Comparison of ENCODE assay signal across 9 mouse cellular contexts in genomic region chr2:113980664-113981063, GRCm38 (mm10). TPM values are rescaled to one million over a fixed set of nuclear protein-coding genes. Genes with fewer than 3 reads are reported as not detected.
DNase-seq lines count a peak whose midpoint lies in the region; ATAC-seq and TF ChIP-seq lines count a peak whose summit lies in the region.
"Had no signal": no experiment of that assay in that cellular context is flagged by ENCODE, and none has a peak within 500 bp of the region (broad histone marks: within the 10 kb centered on the region; RNA-seq: fewer than 3 reads in every experiment).

No protein-coding gene starts in this region.

- H3K4me3 ChIP-seq in hindbrain, embryonic 15.5 days = no peak overlapping the region
- no peak overlapping the region for H3K4me3 ChIP-seq in hindbrain, embryonic 12.5 days
- no peak overlapping the region for H3K4me3 ChIP-seq in embryonic facial prominence, embryonic 11.5 days (ENCODE audit: low read depth, low read length)
- no peak overlapping the region for H3K4me3 ChIP-seq in heart, adult 2 months
- H3K4me3 ChIP-seq in midbrain, embryonic 11.5 days (ENCODE audit: low read depth, low read length) = no peak overlapping the region
- no peak overlapping the region for H3K4me3 ChIP-seq in lung, adult 2 months (replicated peaks; ENCODE audit: extremely low read depth, low read depth, low read length)

- TF ChIP-seq POLR2A in heart, adult 2 months (IDR thresholded peaks at IDR 0.05; ENCODE audit: insufficient read depth, low read depth, low read length) = peak; percentile 82
- no peak for TF ChIP-seq POLR2A in lung, adult 2 months (IDR thresholded peaks at IDR 0.05; ENCODE audit: borderline replicate concordance, extremely low read depth, low read depth, low read length)

- 55% methylated on average over 8 of the region's 8 CpGs for WGBS in hindbrain, embryonic 15.5 days
- WGBS in hindbrain, embryonic 12.5 days = 61% methylated on average over 8 of the region's 8 CpGs
- 62% methylated on average over 8 of the region's 8 CpGs for WGBS in embryonic facial prominence, embryonic 11.5 days
- WGBS in heart, adult 2 months = 39% methylated on average over 8 of the region's 8 CpGs
- 32% methylated on average over 8 of the region's 8 CpGs for WGBS in midbrain, embryonic 11.5 days
- WGBS in lung, adult 2 months = 35% methylated on average over 8 of the region's 8 CpGs

- no peaks in the 10 kb centered on the region for H3K36me3 ChIP-seq in hindbrain, embryonic 15.5 days
- no peaks in the 10 kb centered on the region for H3K36me3 ChIP-seq in hindbrain, embryonic 12.5 days
- no peaks in the 10 kb centered on the region for H3K36me3 ChIP-seq in embryonic facial prominence, embryonic 11.5 days (replicated peaks; ENCODE audit: control insufficient read depth, insufficient read depth, low read depth, low read length)
- H3K36me3 ChIP-seq in heart, adult 2 months (ENCODE audit: control insufficient read depth, insufficient read depth, low read length) = no peaks in the 10 kb centered on the region
- H3K36me3 ChIP-seq in midbrain, embryonic 11.5 days (ENCODE audit: control insufficient read depth, insufficient read depth, low read length) = no peaks in the 10 kb centered on the region

- no peak overlapping the region for H3K9ac ChIP-seq in hindbrain, embryonic 15.5 days
- H3K9ac ChIP-seq in hindbrain, embryonic 12.5 days = no peak overlapping the region
- H3K9ac ChIP-seq in embryonic facial prominence, embryonic 11.5 days (replicated peaks; ENCODE audit: low read length) = no peak overlapping the region
- no peak overlapping the region; the same call in 1 of the 2 replicates for H3K9ac ChIP-seq in heart, adult 2 months (ENCODE audit: low read depth, low read length)
- H3K9ac ChIP-seq in midbrain, embryonic 11.5 days (ENCODE audit: low read length) = no peak overlapping the region

- no peaks in the 10 kb centered on the region for H3K4me1 ChIP-seq in hindbrain, embryonic 15.5 days (replicated peaks)
- H3K4me1 ChIP-seq in hindbrain, embryonic 12.5 days = 0 out of 2 replicates have a peak, but pooled peaks cover 3% of the 10 kb centered on the region
- no peaks in the 10 kb centered on the region for H3K4me1 ChIP-seq in embryonic facial prominence, embryonic 11.5 days (ENCODE audit: control insufficient read depth, insufficient read depth, low read length)
- no peaks in the 10 kb centered on the region; the same call in none of the 2 replicates for H3K4me1 ChIP-seq in heart, adult 2 months (ENCODE audit: control insufficient read depth, insufficient read depth, low read length)
- peaks cover 4% of the 10 kb centered on the region; the same call in 1 of the 2 replicates for H3K4me1 ChIP-seq in midbrain, embryonic 11.5 days (ENCODE audit: control insufficient read depth, insufficient read depth, low read length)
- H3K4me1 ChIP-seq in lung, adult 2 months (ENCODE audit: control insufficient read depth, insufficient read depth, low read length) = no peaks in the 10 kb centered on the region

- DNase-seq in embryonic facial prominence, embryonic 11.5 days (ENCODE audit: low spot score) = no peak
- DNase-seq in heart, adult 2 months = peak; percentile 57 to 82
- no peak for DNase-seq in midbrain, embryonic 11.5 days (ENCODE audit: low spot score, missing footprints)
- DNase-seq in lung, adult 2 months = no peak
- DNase-seq in urinary bladder, adult 2 months (ENCODE audit: low spot score) = no peak
- no peak for DNase-seq in layer of hippocampus, adult 8-10 months (ENCODE audit: low spot score in 2 of 2)

- no peaks in the 10 kb centered on the region for H3K79me2 ChIP-seq in heart, adult 2 months (replicated peaks; ENCODE audit: control insufficient read depth, insufficient read depth, low read length)

- ATAC-seq in hindbrain, embryonic 15.5 days (ENCODE audit: low FRiP score, low read depth) = peak; percentile 48; the same call in 1 of the 2 replicates
- no peak for ATAC-seq in hindbrain, embryonic 12.5 days (ENCODE audit: low FRiP score)
- ATAC-seq in embryonic facial prominence, embryonic 11.5 days (replicated peaks; ENCODE audit: insufficient number of reproducible peaks, low FRiP score, low TSS enrichment, low read depth) = peak; percentile 56; the same call in 1 of the 2 replicates
- ATAC-seq in midbrain, embryonic 11.5 days (ENCODE audit: low FRiP score) = peak; percentile 81

- no peaks in the 10 kb centered on the region for H3K27me3 ChIP-seq in hindbrain, embryonic 15.5 days
- no peaks in the 10 kb centered on the region for H3K27me3 ChIP-seq in hindbrain, embryonic 12.5 days
- H3K27me3 ChIP-seq in embryonic facial prominence, embryonic 11.5 days (ENCODE audit: control insufficient read depth, insufficient read depth, low read length) = no peaks in the 10 kb centered on the region
- H3K27me3 ChIP-seq in heart, adult 2 months (ENCODE audit: control insufficient read depth, insufficient read depth, low read length) = no peaks in the 10 kb centered on the region
- no peaks in the 10 kb centered on the region for H3K27me3 ChIP-seq in midbrain, embryonic 11.5 days (ENCODE audit: control insufficient read depth, insufficient read depth, low read length)

- TF ChIP-seq CTCF in heart, adult 2 months (IDR thresholded peaks at IDR 0.05) = no peak
- no peak for TF ChIP-seq CTCF in lung, adult 2 months (IDR thresholded peaks at IDR 0.05; ENCODE audit: insufficient read depth, low read length)

- H3K4me2 ChIP-seq in hindbrain, embryonic 15.5 days = no peak overlapping the region
- H3K4me2 ChIP-seq in hindbrain, embryonic 12.5 days (replicated peaks) = no peak overlapping the region
- no peak overlapping the region for H3K4me2 ChIP-seq in embryonic facial prominence, embryonic 11.5 days (ENCODE audit: low read depth, low read length)
- H3K4me2 ChIP-seq in midbrain, embryonic 11.5 days = no peak overlapping the region

- no peak overlapping the region for H3K27ac ChIP-seq in hindbrain, embryonic 15.5 days (replicated peaks)
- H3K27ac ChIP-seq in hindbrain, embryonic 12.5 days = no peak overlapping the region
- H3K27ac ChIP-seq in embryonic facial prominence, embryonic 11.5 days (replicated peaks; ENCODE audit: low read depth, low read length) = no peak overlapping the region
- H3K27ac ChIP-seq in heart, adult 2 months = peak overlapping the region; percentile 86
- no peak overlapping the region for H3K27ac ChIP-seq in midbrain, embryonic 11.5 days (ENCODE audit: low read depth, low read length)

- no peaks in the 10 kb centered on the region for H3K9me3 ChIP-seq in hindbrain, embryonic 15.5 days
- H3K9me3 ChIP-seq in hindbrain, embryonic 12.5 days (replicated peaks) = no peaks in the 10 kb centered on the region
- no peaks in the 10 kb centered on the region for H3K9me3 ChIP-seq in embryonic facial prominence, embryonic 11.5 days (replicated peaks; ENCODE audit: control insufficient read depth, low read length)
- no peaks in the 10 kb centered on the region for H3K9me3 ChIP-seq in midbrain, embryonic 11.5 days (ENCODE audit: control insufficient read depth, low read length)

- peak; percentile 73; the same call in 1 of the 2 replicates for TF ChIP-seq EP300 in heart, adult 2 months (IDR thresholded peaks at IDR 0.05; ENCODE audit: insufficient read depth, low read depth, low read length)

- intact Hi-C loops in heart, adult 2 months (cut with DNase I) = loop anchor here (2.0 kb wide), 1 partner anchor 70 kb away; no protein-coding TSS in a partner anchor

RNA-seq across cellular contexts. Expression of gene Gjd2, which starts 32.8 kb away (rescaled TPM):
- 10.9 and 11.8 TPM in 2 replicates for polyA plus RNA-seq in hindbrain, embryonic 15.5 days (2015; fragmentation: Nextera tagmentation; extraction: Ambion mirVana)
- 1.6 and 1.7 TPM in 2 replicates for polyA plus RNA-seq in hindbrain, embryonic 12.5 days (2016; fragmentation: Nextera tagmentation; extraction: Ambion mirVana)
- 0.10 and 0.17 TPM in 2 replicates for polyA plus RNA-seq in embryonic facial prominence, embryonic 11.5 days (2014; fragmentation: Nextera tagmentation; extraction: Ambion mirVana)
- total RNA-seq in heart, adult 2 months (2021) = not detected
- polyA plus RNA-seq in heart, adult 2 months (2012; rRNA removed) = 0.06 TPM in 1 of 2 replicates, not detected in the other
- polyA plus RNA-seq in midbrain, embryonic 11.5 days (2014; fragmentation: Nextera tagmentation; extraction: Ambion mirVana) = 0.82 and 1.1 TPM in 2 replicates
- 0.04 TPM in 1 of 2 replicates, not detected in the other for polyA plus RNA-seq in lung, adult 2 months (2012; rRNA removed)
- not detected in 2 replicates for polyA plus RNA-seq in urinary bladder, adult 2 months (2012; rRNA removed)
- total RNA-seq in layer of hippocampus, adult 8-10 months (2022) = 1 to 10 TPM; 4.8 to 5.8 (median 5.6) TPM
- polyA plus RNA-seq: liver, embryonic 16.5 days had no signal

Comparison
In these comparisons a context has a peak if more than half of its experiments do, and no peak if none do; other contexts are left out.
1. DNase-seq: peak in heart, adult 2 months (2 of 2); none in embryonic facial prominence, embryonic 11.5 days (single experiment), midbrain, embryonic 11.5 days (single experiment), lung, adult 2 months (single experiment), urinary bladder, adult 2 months (single experiment) and layer of hippocampus, adult 8-10 months (0 of 2).